Mouse (Mus musculus) retina, postnatal 1 day (tissue): ENCODE results near the gene Asmt.

Experiments
- DNase-seq: peaks from one replicate; pipeline ENCODE4 v3.0.0-alpha.2; 2012

Asmt gene

DNA sequence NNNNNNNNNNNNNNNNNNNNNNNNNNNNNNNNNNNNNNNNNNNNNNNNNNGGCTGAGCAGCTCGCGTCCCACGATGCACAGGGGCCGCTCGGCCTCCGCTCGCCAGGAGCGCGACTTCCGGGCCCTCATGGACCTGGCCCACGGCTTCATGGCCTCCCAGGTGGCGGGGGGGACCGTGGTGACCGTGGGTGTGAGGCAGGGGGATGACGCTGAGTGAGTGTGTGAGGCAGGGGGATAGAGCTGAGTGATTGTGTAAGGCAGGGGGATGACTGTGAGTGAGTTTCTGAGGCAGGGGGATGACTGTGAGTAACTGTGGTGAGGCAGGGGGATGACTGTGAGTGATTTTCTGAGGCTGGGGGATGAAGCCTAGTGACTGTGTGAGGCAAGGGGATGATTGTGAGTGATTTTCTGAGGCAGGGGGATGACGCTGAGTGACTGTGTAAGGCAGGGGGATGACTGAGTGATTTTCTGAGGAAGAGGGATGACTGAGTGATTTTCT, at the start of gene Asmt:
Gene Asmt, plus strand, starts transcription at position 51 of the 499 bp plus-strand sequence.
- peak; percentile 68 for DNase-seq

DNA sequence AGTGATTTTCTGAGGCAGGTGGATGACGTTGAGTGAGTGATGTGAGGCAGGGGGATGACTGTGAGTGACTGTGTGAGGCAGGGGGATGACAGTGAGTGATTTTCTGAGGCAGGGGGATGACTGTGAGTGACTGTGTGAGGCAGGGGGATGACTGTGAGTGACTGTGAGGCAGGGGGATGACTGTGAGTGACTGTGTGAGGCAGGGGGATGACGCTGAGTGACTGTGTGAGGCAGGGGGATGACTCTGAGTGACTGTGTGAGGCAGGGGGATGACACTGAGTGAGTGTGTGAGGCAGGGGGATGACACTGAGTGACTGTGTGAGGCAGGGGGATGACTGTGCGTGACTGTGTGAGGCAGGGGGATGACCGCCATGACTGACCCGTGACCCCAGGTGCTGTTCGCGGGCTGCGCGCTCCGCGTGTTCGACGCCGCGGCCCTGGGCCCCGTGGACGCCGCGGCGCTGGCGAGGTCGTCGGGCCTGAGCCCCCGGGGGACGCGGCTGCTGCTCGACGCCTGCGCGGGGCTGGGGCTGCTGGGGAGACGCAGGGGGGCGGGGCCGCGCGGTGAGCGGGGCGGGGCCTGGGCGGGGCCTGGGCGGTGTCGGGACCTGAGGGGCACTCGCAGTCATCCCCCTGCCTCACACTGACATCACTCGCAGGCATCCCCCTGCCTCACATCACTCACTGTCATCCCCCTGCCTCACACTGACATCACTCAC, 948 bp downstream of the Asmt start:
- peak; percentile 59 for DNase-seq

DNA sequence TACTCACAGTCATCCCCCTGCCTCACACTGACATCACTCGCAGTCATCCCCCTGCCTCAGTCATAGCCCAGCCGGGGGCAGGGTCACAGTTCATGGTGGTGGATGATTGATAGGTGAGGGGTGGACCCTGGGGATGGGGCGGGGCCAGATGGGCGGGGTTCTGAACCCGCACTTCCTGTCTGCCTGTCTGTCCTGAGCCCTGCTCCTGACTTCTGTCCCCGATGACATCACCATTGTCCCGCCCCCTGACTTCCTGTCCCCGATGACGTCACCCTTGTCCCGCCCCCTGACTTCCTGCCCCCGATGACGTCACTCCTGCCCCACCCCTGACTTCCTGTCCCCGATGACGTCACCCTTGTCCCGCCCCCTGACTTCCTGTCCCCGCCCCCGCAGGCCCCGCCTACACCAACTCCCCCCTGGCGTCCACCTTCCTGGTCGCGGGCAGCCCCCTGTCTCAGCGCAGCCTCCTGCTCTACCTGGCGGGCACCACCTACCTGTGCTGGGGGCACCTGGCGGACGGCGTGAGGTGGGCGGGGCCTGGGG, 1.9 kb downstream of the Asmt start:
- DNase-seq = peak; percentile 56

DNA sequence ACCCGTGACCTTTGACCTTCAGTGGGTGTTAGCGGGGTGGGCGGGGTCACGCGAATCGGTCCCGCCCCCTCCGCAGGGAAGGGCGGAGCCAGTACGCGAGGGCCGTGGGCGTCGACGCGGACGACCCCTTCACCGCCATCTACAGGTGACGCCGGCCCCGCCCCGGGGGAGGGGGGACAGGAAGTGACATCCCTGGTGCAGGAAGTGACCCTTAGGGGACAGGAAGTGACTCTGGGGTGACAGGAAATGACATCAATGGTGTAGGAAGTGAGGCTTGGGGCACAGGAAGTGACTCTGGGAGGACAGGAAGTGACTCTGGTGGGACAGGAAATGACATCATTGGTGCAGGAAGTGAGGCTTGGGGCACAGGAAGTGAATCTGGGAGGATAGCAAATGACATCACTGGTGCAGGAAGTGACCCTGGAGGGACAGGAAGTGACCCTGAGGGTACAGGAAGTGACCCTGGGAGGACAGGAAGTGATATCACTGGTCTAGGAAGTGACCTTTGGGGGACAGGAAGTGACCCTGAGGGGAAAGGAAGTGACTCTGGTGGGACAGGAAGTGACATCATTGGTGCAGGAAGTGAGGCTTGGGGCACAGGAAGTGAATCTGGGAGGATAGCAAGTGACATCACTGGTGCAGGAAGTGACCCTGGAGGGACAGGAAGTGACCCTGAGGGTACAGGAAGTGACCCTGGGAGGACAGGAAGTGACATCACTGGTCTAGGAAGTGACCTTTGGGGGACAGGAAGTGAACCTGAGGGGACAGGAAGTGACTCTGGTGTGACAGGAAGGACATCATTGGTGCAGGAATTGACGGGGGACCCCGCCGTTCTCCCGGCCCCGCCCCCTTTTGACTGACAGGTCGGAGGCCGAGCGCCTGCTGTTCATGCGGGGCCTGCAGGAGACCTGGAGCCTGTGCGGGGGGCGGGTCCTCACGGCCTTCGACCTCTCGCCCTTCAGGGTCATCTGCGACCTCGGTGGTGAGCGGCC, 2.7 kb downstream of the Asmt start:
- peak; percentile 64 for DNase-seq

DNA sequence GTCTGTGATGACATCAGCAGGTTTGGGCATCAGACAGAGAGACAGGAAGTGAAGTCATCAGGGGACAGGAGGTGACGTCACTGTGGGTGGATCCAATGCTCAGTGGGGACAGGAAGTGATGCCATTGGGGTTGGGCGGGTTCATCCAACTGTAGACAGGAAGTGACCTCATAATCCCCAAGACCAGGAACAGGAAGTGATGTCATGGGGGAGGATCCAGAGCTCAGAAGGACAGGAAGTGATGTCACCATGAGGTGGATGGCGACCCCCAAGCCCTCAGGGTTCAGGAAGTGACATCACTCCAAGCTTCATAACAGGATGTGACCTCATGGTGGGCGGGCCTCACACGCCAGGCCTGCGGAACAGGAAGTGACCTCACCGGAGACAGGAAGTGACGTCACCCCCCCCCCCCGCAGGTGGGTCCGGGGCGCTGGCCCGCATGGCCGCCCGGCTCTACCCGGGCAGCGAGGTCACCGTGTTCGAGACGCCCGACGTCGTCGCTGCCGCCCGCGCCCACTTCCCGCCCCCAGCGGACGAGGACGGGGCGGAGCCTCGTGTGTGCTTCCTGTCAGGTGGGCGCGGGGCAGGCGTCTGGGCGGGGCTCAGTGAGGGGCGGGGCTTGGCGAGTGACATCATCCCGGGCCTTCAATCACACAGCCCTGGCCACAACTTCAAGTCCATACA, 3.6 kb downstream of the Asmt start:
- DNase-seq = peak; percentile 23

DNA sequence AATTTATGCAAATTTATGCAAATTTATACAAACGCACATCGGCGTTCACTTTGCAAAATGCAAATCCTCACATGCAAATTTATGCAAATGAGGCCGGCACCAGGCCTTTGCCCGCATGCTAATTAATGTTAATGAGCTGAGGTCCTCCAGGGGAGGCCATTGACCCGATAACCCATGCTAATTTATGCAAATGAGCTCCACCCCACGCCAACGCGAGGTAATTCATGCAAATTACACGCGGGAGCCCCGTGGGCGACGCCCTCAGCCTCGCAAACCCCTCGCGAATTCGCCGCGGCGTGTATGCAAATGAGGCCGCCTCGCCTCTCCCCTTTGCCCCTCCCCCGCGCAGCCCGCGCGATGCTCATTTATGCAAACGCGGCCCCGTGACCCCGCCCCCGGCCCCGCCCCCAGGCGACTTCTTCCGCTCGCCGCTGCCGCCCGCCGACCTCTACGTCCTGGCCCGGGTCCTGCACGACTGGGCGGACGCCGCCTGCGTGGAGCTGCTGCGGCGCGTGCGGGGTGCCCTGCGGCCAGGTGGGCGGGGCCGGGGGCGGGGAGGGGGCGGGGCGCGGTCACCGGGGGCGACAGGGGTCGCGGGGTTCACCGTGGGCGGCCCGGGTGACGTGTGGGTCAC, 4.3 kb downstream of the Asmt start:
- DNase-seq = peak; percentile 60

DNA sequence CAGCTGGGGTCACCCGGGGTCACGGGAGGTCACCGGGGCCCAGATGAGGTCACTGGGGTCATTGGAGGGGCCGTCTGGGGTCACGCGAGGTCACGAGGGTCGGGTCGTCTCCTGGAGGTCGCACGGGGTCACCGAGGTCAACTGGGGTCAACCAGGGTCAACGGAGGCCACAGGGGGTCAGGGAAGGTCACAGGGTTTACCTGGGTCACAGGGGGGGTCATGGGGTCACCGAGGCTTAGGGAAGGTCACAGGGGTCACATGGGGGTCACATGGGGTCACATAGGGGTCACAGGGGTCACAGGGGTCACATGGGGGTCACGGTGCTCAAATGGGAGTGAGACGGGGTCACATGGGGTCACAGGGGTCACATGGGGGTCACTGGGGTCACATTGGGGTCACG, 4.8 kb downstream of the Asmt start:
- no peak for DNase-seq

DNA sequence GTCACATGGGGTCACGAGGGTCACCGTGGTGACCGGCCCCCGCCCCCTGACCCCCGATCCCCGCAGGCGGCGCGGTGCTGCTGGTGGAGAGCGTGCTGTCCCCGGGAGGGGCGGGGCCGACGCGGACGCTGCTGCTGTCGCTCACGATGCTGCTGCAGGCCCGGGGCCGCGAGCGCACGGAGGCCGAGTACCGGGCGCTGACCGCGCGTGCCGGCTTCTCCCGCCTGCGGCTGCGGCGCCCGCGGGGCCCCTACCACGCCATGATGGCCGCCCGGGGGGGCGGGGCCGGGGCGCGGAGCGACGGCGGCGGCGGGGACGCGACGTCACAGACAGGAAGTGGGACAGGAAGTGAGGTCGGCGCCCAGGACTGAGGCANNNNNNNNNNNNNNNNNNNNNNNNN, 5.2 kb downstream of the Asmt start:
- no peak for DNase-seq
